8 mouse cellular contexts compared by ENCODE assay signal in the genomic region with DNA sequence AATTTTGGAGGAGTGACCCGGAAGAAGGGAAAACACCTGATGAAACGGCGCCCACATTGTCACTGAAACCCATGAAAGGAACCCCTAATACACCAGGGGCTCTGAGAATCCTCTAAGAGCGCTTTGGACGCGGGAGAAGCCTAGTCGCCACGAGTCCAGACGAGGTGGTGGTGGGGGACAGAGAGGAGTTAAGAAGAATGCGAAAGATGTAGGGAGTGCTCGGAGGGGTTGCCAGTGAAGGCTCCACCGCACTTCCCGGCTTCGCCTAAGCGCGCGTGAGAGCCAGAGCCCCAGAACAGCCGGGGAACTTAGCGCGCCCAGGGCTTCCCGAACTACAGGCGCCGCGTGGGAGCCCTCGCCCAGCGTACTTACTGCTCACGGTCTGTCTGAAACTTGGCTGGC. TPM values are rescaled to one million over a fixed set of nuclear protein-coding genes. Genes with fewer than 3 reads are reported as not detected.
DNase-seq lines count a peak whose midpoint lies in the region; ATAC-seq and TF ChIP-seq lines count a peak whose summit lies in the region.

No protein-coding gene starts in this region.

- H3K27me3 ChIP-seq in hindbrain, embryonic 16.5 days (replicated peaks; ENCODE audit: control insufficient read depth, insufficient read depth, low read length): peaks cover 18% of the 10 kb centered on the region

- H3K27ac ChIP-seq in layer of hippocampus, adult 2 months: peak overlapping the region; percentile 8
- no peak overlapping the region for H3K27ac ChIP-seq in hindbrain, embryonic 16.5 days (ENCODE audit: low read depth, low read length)

- no peak for TF ChIP-seq CTCF in layer of hippocampus, adult 2 months (conservative IDR thresholded peaks at IDR 0.05)

- peak overlapping the region; percentile 91 for H3K4me3 ChIP-seq in layer of hippocampus, adult 2 months
- H3K4me3 ChIP-seq in hindbrain, embryonic 16.5 days (ENCODE audit: low read length): peak overlapping the region; percentile 80

- WGBS in hindbrain, embryonic 16.5 days: under 1% methylated on average over 27 of the region's 27 CpGs

- no peaks in the 10 kb centered on the region for H3K36me3 ChIP-seq in hindbrain, embryonic 16.5 days (ENCODE audit: control insufficient read depth, insufficient read depth, low read length)

- H3K9me3 ChIP-seq in hindbrain, embryonic 16.5 days (ENCODE audit: control insufficient read depth, low read length): no peaks in the 10 kb centered on the region

- H3K4me1 ChIP-seq in hindbrain, embryonic 16.5 days (ENCODE audit: control insufficient read depth, insufficient read depth, low read depth, low read length): peaks cover 32% of the 10 kb centered on the region

- peak overlapping the region; percentile 98 for H3K4me2 ChIP-seq in hindbrain, embryonic 16.5 days (ENCODE audit: low read length)

- ATAC-seq in hindbrain, embryonic 16.5 days: no peak
- ATAC-seq in cerebellum, adult (ENCODE audit: insufficient number of reproducible peaks, low FRiP score, low TSS enrichment): no peak

- peak overlapping the region; percentile 54 for H3K9ac ChIP-seq in hindbrain, embryonic 16.5 days (ENCODE audit: low read depth, low read length)

- no peak for DNase-seq in layer of hippocampus, adult 2 months (ENCODE audit: low spot score in 2 of 2)
- no peak for DNase-seq in layer of hippocampus, adult 8-10 months (ENCODE audit: low spot score in 2 of 2)
- peak; percentile 59 for DNase-seq in embryo, embryonic 10.5 days (ENCODE audit: low spot score)
- peak; percentile 9 for DNase-seq in lung, postnatal 36 days
- DNase-seq in urinary bladder, postnatal 36 days (ENCODE audit: low spot score in 2 of 2): no peak
- no peak for DNase-seq in thymus, postnatal 0 days (ENCODE audit: low spot score)

RNA-seq across cellular contexts. Expression of gene Satb2, which starts 7.7 kb away (rescaled TPM):
- total RNA-seq in layer of hippocampus, adult 2 months (2021): 10 to 100 TPM; 14.1 to 16.9 TPM
- 10 to 100 TPM; 15.4 to 20.3 (median 16.3) TPM for total RNA-seq in layer of hippocampus, adult 8-10 months (2022)
- polyA plus RNA-seq in hindbrain, embryonic 16.5 days (2015; fragmentation: Nextera tagmentation; extraction: Ambion mirVana): 1.1 and 2.0 TPM in 2 replicates
- polyA plus RNA-seq in thymus, postnatal 0 days (2015; fragmentation: Nextera tagmentation; extraction: Ambion mirVana): 0.10 and 0.14 TPM in 2 replicates

Comparison
In these comparisons a context has a peak if more than half of its experiments do, and no peak if none do; other contexts are left out.
1. DNase-seq: peak in embryo, embryonic 10.5 days (single experiment) and lung, postnatal 36 days (single experiment); none in layer of hippocampus, adult 2 months (0 of 2), layer of hippocampus, adult 8-10 months (0 of 2), urinary bladder, postnatal 36 days (0 of 2) and thymus, postnatal 0 days (single experiment).